Mouse (Mus musculus) heart, postnatal 0 days (tissue): Measurements from ENCODE around the gene Wnt10b. TPM values are rescaled to one million over a fixed set of nuclear protein-coding genes. Genes with fewer than 3 reads are reported as not detected.

ENCODE experiments used
- ATAC-seq: fragments of 200-750 bp; cut with Nextera tagmentation; 2 replicates; pipeline ENCODE4 v1.8.0; 2017; ENCODE audit warnings: low read depth, moderate number of reproducible peaks, moderate library complexity; ENCODE audit not compliant: insufficient read depth
- DNase-seq: peaks from one replicate; pipeline ENCODE4 v3.0.0-alpha.2; 2016; ENCODE audit warnings: low spot score
- H3K27ac ChIP-seq: fragments of 300-500 bp; sonication (generic); 2 replicates; pipeline ENCODE4 v1.5.1; 2014; ENCODE audit warnings: low read depth, mild to moderate bottlenecking
- H3K27me3 ChIP-seq: fragments of 300-500 bp; sonication (generic); 2 replicates; pipeline ENCODE4 v1.6.1; 2014; ENCODE audit warnings: low read length, mixed read lengths; ENCODE audit not compliant: control insufficient read depth, insufficient read depth
- H3K36me3 ChIP-seq: fragments of 300-500 bp; sonication (generic); replicated peaks from 2 replicates; pipeline ENCODE4 v1.6.1; 2014; ENCODE audit warnings: low read length, mixed read lengths; ENCODE audit not compliant: control insufficient read depth, insufficient read depth
- H3K4me1 ChIP-seq: fragments of 300-500 bp; sonication (generic); 2 replicates; pipeline ENCODE4 v1.6.1; 2014; ENCODE audit warnings: antibody characterized with exemption; ENCODE audit not compliant: control insufficient read depth, insufficient read depth
- H3K4me2 ChIP-seq: fragments of 300-500 bp; sonication (generic); 2 replicates; pipeline ENCODE4 v1.6.1; 2014; ENCODE audit warnings: low read depth, mild to moderate bottlenecking, low read length, moderate library complexity
- H3K4me3 ChIP-seq: fragments of 300-500 bp; sonication (generic); 2 replicates; pipeline ENCODE4 v1.5.1; 2014; ENCODE audit warnings: low read depth, low read length
- H3K9ac ChIP-seq: fragments of 300-500 bp; sonication (generic); replicated peaks from 2 replicates; pipeline ENCODE4 v1.6.1; 2014; ENCODE audit warnings: low read depth, low read length, mixed read lengths
- H3K9me3 ChIP-seq: fragments of 300-500 bp; sonication (generic); replicated peaks from 2 replicates; pipeline ENCODE4 v1.6.1; 2016; ENCODE audit warnings: low read length; ENCODE audit not compliant: control insufficient read depth
- CTCF ChIP-seq: IDR thresholded peaks from 2 replicates; pipeline ENCODE4 v1.5.1; 2016; ENCODE audit warnings: antibody characterized with exemption, control low read depth, low read depth
- EP300 ChIP-seq: IDR thresholded peaks from 2 replicates; pipeline ENCODE4 v1.6.1; 2016; ENCODE audit warnings: antibody characterized with exemption, low read depth
- WGBS: fragments of 180-500 bp; shearing (Covaris S2); extraction: QIAGEN DNeasy Blood & Tissue Kit; methylation state at CpG from one replicate; pipeline ENCODE4 v1.1.7; 2014; 5-methylcytosine and 5-hydroxymethylcytosine counted together
- polyA plus RNA-seq: library from polyadenylated mRNA; unstranded; fragments of >200 nt; fragmentation: Nextera tagmentation; extraction: Ambion mirVana; gene quantifications from 2 replicates; pipeline ENCODE4 v1.2.1, GENCODE M21; 2015
- total RNA-seq: library from RNA; depleted of rRNA; stranded (reverse); fragments of >200 nt; gene quantifications from 2 replicates; pipeline ENCODE4 v1.2.3, GENCODE M21; 2014; ENCODE audit warnings: low replicate concordance

The Wnt10b gene
- total and polyA plus RNA-seq, 2 experiments from 2014 or later: 0.07 TPM; not detected in 1

- no peak overlapping the region for H3K4me3 ChIP-seq
- no peak overlapping the region for H3K27ac ChIP-seq
- no peak for TF ChIP-seq CTCF
- no peak for TF ChIP-seq EP300
- ATAC-seq (no peak), DNase-seq (no peak)
- H3K4me2 ChIP-seq: no peak overlapping the region
- no peak overlapping the region for H3K9ac ChIP-seq
- H3K9me3 ChIP-seq: no peaks in the 10 kb centered on the region
- peaks cover 8% of the 10 kb centered on the region for H3K4me1 ChIP-seq
- H3K27me3 ChIP-seq: peaks cover 65% of the 10 kb centered on the region
- no peaks in the 10 kb centered on the region for H3K36me3 ChIP-seq
- WGBS: 33% methylated on average over 6 of the region's 6 CpGs
These were observed 3.2 kb upstream of the Wnt10b start for GRCm38 (mm10) chr15:98781166-98781565.

GRCm38 (mm10) chr15:98780573-98780972, 2.6 kb upstream of the Wnt10b start:
- WGBS: 18% methylated on average over 13 of the region's 13 CpGs
- no peak overlapping the region for H3K27ac ChIP-seq
- ATAC-seq (peak; percentile 9; the same call in 1 of the 2 replicates), DNase-seq (no peak)
- H3K36me3 ChIP-seq: no peaks in the 10 kb centered on the region
- no peak overlapping the region for H3K4me3 ChIP-seq
- H3K4me1 ChIP-seq: peaks cover 8% of the 10 kb centered on the region
- peaks cover 71% of the 10 kb centered on the region for H3K27me3 ChIP-seq
- no peak overlapping the region for H3K4me2 ChIP-seq
- no peaks in the 10 kb centered on the region for H3K9me3 ChIP-seq
- TF ChIP-seq CTCF (no peak), EP300 (no peak)
- no peak overlapping the region for H3K9ac ChIP-seq

DNA sequence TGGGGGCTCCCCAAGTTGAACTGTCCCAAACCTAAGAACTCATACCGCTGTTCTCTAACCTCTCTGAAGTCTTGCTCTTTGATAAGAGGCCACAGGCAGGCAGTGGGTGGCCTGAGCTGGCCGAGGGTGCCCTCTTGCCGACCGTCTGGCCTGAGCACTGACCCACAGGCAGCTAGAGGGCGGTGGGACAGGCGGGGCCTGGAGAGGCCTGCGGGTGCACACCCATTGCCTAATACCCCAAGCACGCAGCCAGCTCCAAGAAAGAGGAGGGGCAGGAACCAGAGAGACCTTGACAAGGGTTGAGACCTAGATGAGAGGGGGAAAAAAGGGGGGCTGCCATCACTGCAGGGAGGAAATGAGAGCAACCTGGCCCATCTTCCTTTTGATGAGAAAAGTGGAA, 2.1 kb upstream of the Wnt10b start:
- DNase-seq (no peak), ATAC-seq (no peak)
- Histone ChIP-seq H3K36me3 (no peaks in the 10 kb centered on the region), H3K4me2 (no peak overlapping the region), H3K4me3 (no peak overlapping the region), H3K4me1 (peaks cover 8% of the 10 kb centered on the region), H3K27ac (no peak overlapping the region), H3K9me3 (no peaks in the 10 kb centered on the region), H3K27me3 (peaks cover 72% of the 10 kb centered on the region), H3K9ac (no peak overlapping the region)
- TF ChIP-seq EP300 (no peak), CTCF (no peak)
- WGBS: 12% methylated on average over 8 of the region's 8 CpGs

- H3K4me2 ChIP-seq: no peak overlapping the region
These were observed 856 bp upstream of the Wnt10b start for GRCm38 (mm10) chr15:98778806-98779205.

GRCm38 (mm10) chr15:98778191-98778770, 331 bp upstream of the Wnt10b start:
- no peak for ATAC-seq
- Histone ChIP-seq H3K4me2 (peak overlapping the region; percentile 52), H3K9ac (no peak overlapping the region), H3K36me3 (no peaks in the 10 kb centered on the region), H3K27me3 (peaks cover 90% of the 10 kb centered on the region), H3K27ac (no peak overlapping the region), H3K9me3 (no peaks in the 10 kb centered on the region), H3K4me3 (peak overlapping the region; percentile 37), H3K4me1 (peaks cover 8% of the 10 kb centered on the region)
- no peak for TF ChIP-seq EP300
- TF ChIP-seq CTCF: no peak
- 1% methylated on average over 25 of the region's 25 CpGs for WGBS
- DNase-seq: no peak

More at GRCm38 (mm10) chr15:98778806-98779205, 856 bp upstream of the Wnt10b start:
- DNase-seq (no peak), ATAC-seq (no peak)
- no peaks in the 10 kb centered on the region for H3K36me3 ChIP-seq
- TF ChIP-seq EP300: no peak
- no peak for TF ChIP-seq CTCF
- 8% methylated on average over 10 of the region's 11 CpGs for WGBS
- H3K9ac ChIP-seq: no peak overlapping the region
- peaks cover 85% of the 10 kb centered on the region for H3K27me3 ChIP-seq
- no peak overlapping the region for H3K4me3 ChIP-seq
- H3K27ac ChIP-seq: no peak overlapping the region
- no peaks in the 10 kb centered on the region for H3K9me3 ChIP-seq
- H3K4me1 ChIP-seq: peaks cover 8% of the 10 kb centered on the region

DNA sequence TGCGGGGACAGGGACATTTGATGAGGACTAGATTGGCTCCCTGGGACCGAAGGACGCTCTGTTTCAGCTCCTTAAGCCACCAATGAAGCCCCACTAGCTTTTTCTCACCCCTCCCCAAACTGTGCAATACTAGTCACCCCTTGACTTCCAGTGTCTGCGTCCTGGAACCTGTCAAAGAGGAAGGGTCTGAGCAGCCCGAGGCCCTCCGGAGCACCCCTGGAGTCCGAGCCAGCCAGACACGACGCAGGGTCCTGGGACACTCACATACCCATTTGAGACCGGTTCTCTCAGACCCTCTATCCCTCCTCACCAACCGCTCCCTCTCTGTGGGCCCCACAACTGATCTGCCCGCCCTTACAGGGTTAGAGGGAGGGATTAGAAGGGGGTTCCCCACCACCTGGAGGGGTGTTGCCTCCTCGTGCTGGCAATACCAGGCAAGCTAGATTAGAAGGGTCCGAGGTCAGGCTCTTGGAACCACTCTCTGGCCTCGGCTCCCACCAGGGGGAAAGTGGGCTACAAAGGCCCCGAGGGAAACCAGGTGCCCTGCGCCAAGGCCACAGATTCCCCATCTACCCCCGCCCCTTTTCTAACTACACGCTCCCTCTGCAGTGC, 839 bp downstream of the Wnt10b start:
- Histone ChIP-seq H3K27ac (no peak overlapping the region), H3K9me3 (no peaks in the 10 kb centered on the region), H3K4me3 (peak overlapping the region; percentile 37), H3K9ac (no peak overlapping the region), H3K4me2 (peak overlapping the region; percentile 52; the same call in 1 of the 2 replicates), H3K36me3 (no peaks in the 10 kb centered on the region), H3K27me3 (peaks cover 88% of the 10 kb centered on the region), H3K4me1 (peaks cover 12% of the 10 kb centered on the region)
- TF ChIP-seq CTCF (no peak), EP300 (no peak)
- DNase-seq (no peak), ATAC-seq (no peak)
- WGBS: 7% methylated on average over 19 of the region's 19 CpGs
